Mouse (Mus musculus) MEL (cell line): Measurements from ENCODE around the gene Bnip1. TPM values are rescaled to one million over a fixed set of nuclear protein-coding genes. Genes with fewer than 3 reads are reported as not detected.

Experiments used
- DNase-seq: peaks from one replicate; pipeline ENCODE4 v3.0.0; 2011; ENCODE audit warnings: low read depth, low spot score
- H3K27ac ChIP-seq: 2 replicates; pipeline ENCODE4 v1.5.1; 2012; ENCODE audit warnings: low read depth, mild to moderate bottlenecking, control low read depth, low read length, moderate library complexity; ENCODE audit not compliant: control insufficient read depth
- H3K27me3 ChIP-seq, 2 experiments: fragments of 150-350 bp in 1 of 2; sonication (generic) in 1 of 2; 2 replicates each; pipeline ENCODE4 v1.6.1; 2012; ENCODE audit warnings: low read length in 2 of 2, mild to moderate bottlenecking in 2 of 2, improper control_type of control experiment in 1 of 2, moderate library complexity in 1 of 2; ENCODE audit not compliant: insufficient read depth in 2 of 2, control insufficient read depth in 1 of 2
- H3K36me3 ChIP-seq, 2 experiments: 2 replicates each; pipeline ENCODE4 v1.6.1; 2012 to 2014; ENCODE audit warnings: low read length in 2 of 2, improper control_type of control experiment in 1 of 2, inconsistent platforms in 1 of 2, mild to moderate bottlenecking in 1 of 2; ENCODE audit not compliant: insufficient read depth in 2 of 2, control insufficient read depth in 1 of 2
- H3K4me1 ChIP-seq, 2 experiments: fragments of 150-350 bp in 1 of 2; sonication (generic) in 1 of 2; 2 replicates each; pipeline ENCODE4 v1.6.1; 2012; ENCODE audit warnings: low read length in 2 of 2, improper control_type of control experiment in 1 of 2, mild to moderate bottlenecking in 1 of 2; ENCODE audit not compliant: insufficient read depth in 2 of 2, control insufficient read depth in 1 of 2
- H3K4me3 ChIP-seq, 2 experiments: fragments of 150-350 bp in 1 of 2; sonication (generic) in 1 of 2; 2 replicates each; pipeline ENCODE4 v1.5.1; 2012; ENCODE audit warnings: low read depth in 2 of 2, low read length in 2 of 2, mild to moderate bottlenecking in 2 of 2, moderate library complexity in 2 of 2, control low read depth in 1 of 2, improper control_type of control experiment in 1 of 2; ENCODE audit not compliant: control insufficient read depth in 1 of 2, insufficient read depth in 1 of 2
- H3K79me2 ChIP-seq: 2 replicates; pipeline ENCODE4 v1.6.1; 2012; ENCODE audit warnings: mild to moderate bottlenecking, low read length, moderate library complexity; ENCODE audit not compliant: control insufficient read depth, poor library complexity, insufficient read depth
- H3K9ac ChIP-seq: 2 replicates; pipeline ENCODE4 v1.6.1; 2012; ENCODE audit warnings: low read depth, mild to moderate bottlenecking, control low read depth, low read length, moderate library complexity; ENCODE audit not compliant: control insufficient read depth, poor library complexity, severe bottlenecking
- H3K9me3 ChIP-seq: fragments of 150-350 bp; sonication (generic); replicated peaks from 2 replicates; pipeline ENCODE4 v1.6.1; 2012; ENCODE audit warnings: mild to moderate bottlenecking, low read length, improper control_type of control experiment, moderate library complexity; ENCODE audit not compliant: insufficient read depth
- CHD1 ChIP-seq: IDR thresholded peaks from 2 replicates; pipeline ENCODE4 v1.6.1; 2012; ENCODE audit warnings: low read depth, mild to moderate bottlenecking, inconsistent platforms, low read length, improper control_type of control experiment
- CHD2 ChIP-seq: IDR thresholded peaks from 2 replicates; pipeline ENCODE4 v1.6.1; 2011; ENCODE audit warnings: low read length, improper control_type of control experiment
- GATA1 ChIP-seq: IDR thresholded peaks from 2 replicates; pipeline ENCODE4 v1.6.1; 2011; ENCODE audit warnings: low read depth, low read length, improper control_type of control experiment
- HCFC1 ChIP-seq: IDR thresholded peaks from 2 replicates; pipeline ENCODE4 v1.6.1; 2012; ENCODE audit warnings: low read depth, mild to moderate bottlenecking, inconsistent platforms, low read length, improper control_type of control experiment, moderate library complexity
- KAT2A ChIP-seq: conservative IDR thresholded peaks from 2 replicates; pipeline ENCODE4 v1.6.1; 2012; ENCODE audit warnings: low read depth, low read length, improper control_type of control experiment, inconsistent platforms
- MAFK ChIP-seq: IDR thresholded peaks from 2 replicates; pipeline ENCODE4 v1.6.1; 2011; ENCODE audit warnings: low read depth, mild to moderate bottlenecking, low read length, improper control_type of control experiment, borderline replicate concordance
- MEF2A ChIP-seq: IDR thresholded peaks from 2 replicates; pipeline ENCODE4 v1.6.1; 2014; ENCODE audit warnings: low read depth, mild to moderate bottlenecking, inconsistent platforms, low read length, improper control_type of control experiment; ENCODE audit not compliant: poor library complexity, insufficient replicate concordance, severe bottlenecking; ENCODE audit errors: extremely low read depth
- POLR2A ChIP-seq, 2 experiments: IDR thresholded peaks; 2 replicates each; pipeline ENCODE4 v1.6.1; 2011 to 2012; ENCODE audit warnings: low read length in 2 of 2, mild to moderate bottlenecking in 2 of 2, control low read depth in 1 of 2, improper control_type of control experiment in 1 of 2, low read depth in 1 of 2, moderate library complexity in 1 of 2; ENCODE audit not compliant: control insufficient read depth in 1 of 2, insufficient read depth in 1 of 2, poor library complexity in 1 of 2
- RAD21 ChIP-seq: IDR thresholded peaks from 2 replicates; pipeline ENCODE4 v1.6.1; 2011; ENCODE audit warnings: mild to moderate bottlenecking, low read depth, low read length, improper control_type of control experiment
- SIN3A ChIP-seq: IDR thresholded peaks from 2 replicates; pipeline ENCODE4 v1.6.1; 2012; ENCODE audit warnings: low read length, improper control_type of control experiment, inconsistent platforms
- SMC3 ChIP-seq: IDR thresholded peaks from 2 replicates; pipeline ENCODE4 v1.6.1; 2011; ENCODE audit warnings: low read depth, low read length, improper control_type of control experiment
- UBTF ChIP-seq: IDR thresholded peaks from 2 replicates; pipeline ENCODE4 v1.6.1; 2012; ENCODE audit warnings: low read depth, mild to moderate bottlenecking, inconsistent platforms, low read length, improper control_type of control experiment, moderate library complexity, borderline replicate concordance; ENCODE audit not compliant: insufficient read depth
- USF2 ChIP-seq, 2 experiments: IDR thresholded peaks; 2 replicates each; pipeline ENCODE4 v1.6.1; 2011 to 2012; ENCODE audit warnings: improper control_type of control experiment in 2 of 2, low read length in 2 of 2, borderline replicate concordance in 1 of 2, inconsistent platforms in 1 of 2, low read depth in 1 of 2, mild to moderate bottlenecking in 1 of 2; ENCODE audit not compliant: insufficient read depth in 1 of 2
- ZC3H11A ChIP-seq: IDR thresholded peaks from 2 replicates; pipeline ENCODE4 v1.6.1; 2012; ENCODE audit warnings: low read depth, mild to moderate bottlenecking, inconsistent platforms, low read length, improper control_type of control experiment
- ZKSCAN1 ChIP-seq: IDR thresholded peaks from 2 replicates; pipeline ENCODE4 v1.6.1; 2012; ENCODE audit warnings: low read depth, mild to moderate bottlenecking, inconsistent platforms, low read length, improper control_type of control experiment, moderate library complexity
- ZNF384 ChIP-seq: IDR thresholded peaks from 2 replicates; pipeline ENCODE4 v1.6.1; 2012; ENCODE audit warnings: low read depth, mild to moderate bottlenecking, inconsistent platforms, low read length, improper control_type of control experiment
- polyA plus RNA-seq, 2 experiments: library from polyadenylated mRNA; stranded (reverse) in 1 of 2; unstranded in 1 of 2; fragments of >175 nt in 1 of 2; fragments of >200 nt in 1 of 2; gene quantifications; 2 replicates each; pipeline versions ENCODE4 v1.2.1 to v1.2.4; 2012; ENCODE audit warnings: low replicate concordance in 2 of 2, low read depth in 1 of 2; ENCODE audit not compliant: insufficient read length in 2 of 2, insufficient read depth in 1 of 2, missing spikeins in 1 of 2
- total RNA-seq: library from RNA; depleted of rRNA; stranded (reverse); fragments of 300-350 nt; gene quantifications from 2 replicates; pipeline ENCODE4 v1.2.3, GENCODE M21; 2012

Bnip1 gene
- total and polyA plus RNA-seq, 3 experiments: 44.1 to 44.2 TPM; not detected in 1

GRCm38 (mm10) chr17:26752297-26752696 is 28.6 kb upstream of the Bnip1 start:
- no peak for TF ChIP-seq MEF2A
- no peak for TF ChIP-seq HCFC1
- no peak for TF ChIP-seq MAFK
- TF ChIP-seq RAD21: no peak
- no peak for TF ChIP-seq ZC3H11A
- TF ChIP-seq ZNF384: no peak
- no peak for TF ChIP-seq ZKSCAN1
- no peak for TF ChIP-seq CHD2
- H3K79me2 ChIP-seq: no peaks in the 10 kb centered on the region
- H3K36me3 ChIP-seq: peaks cover 0 to 4% of the 10 kb centered on the region in 2 experiments; a peak in 1 of 4 replicates
- H3K27me3 ChIP-seq: no peaks in the 10 kb centered on the region
- no peaks in the 10 kb centered on the region for H3K9me3 ChIP-seq
- H3K27ac ChIP-seq: no peak overlapping the region
- H3K9ac ChIP-seq: no peak overlapping the region
- H3K4me3 ChIP-seq: no peak overlapping the region
- H3K4me1 ChIP-seq: no peaks in the 10 kb centered on the region; a peak in 1 of 4 replicates
- no peak for DNase-seq

- Histone ChIP-seq H3K4me1 (no peaks in the 10 kb centered on the region; a peak in 1 of 4 replicates), H3K36me3 (peaks cover 0 to 4% of the 10 kb centered on the region in 2 experiments; a peak in 1 of 4 replicates), H3K9me3 (no peaks in the 10 kb centered on the region), H3K27me3 (no peaks in the 10 kb centered on the region), H3K27ac (no peak overlapping the region), H3K4me3 (no peak overlapping the region), H3K9ac (no peak overlapping the region), H3K79me2 (no peaks in the 10 kb centered on the region)
- no peak for DNase-seq
- TF ChIP-seq ZC3H11A: no peak
- no peak for TF ChIP-seq POLR2A (IDR thresholded peaks at IDR 0.05; ENCODE audit: control insufficient read depth in 1 of 2, insufficient read depth in 1 of 2, low read depth in 1 of 2, low read length in 2 of 2, poor library complexity in 1 of 2)
- no peak for TF ChIP-seq GATA1
- TF ChIP-seq SIN3A: no peak
- no peak for TF ChIP-seq CHD1
- no peak for TF ChIP-seq KAT2A
- TF ChIP-seq MEF2A: no peak
- no peak for TF ChIP-seq SMC3
- no peak for TF ChIP-seq UBTF
- no peak for TF ChIP-seq USF2 (IDR thresholded peaks at IDR 0.05; ENCODE audit: borderline replicate concordance in 1 of 2, insufficient read depth in 1 of 2, low read depth in 1 of 2, low read length in 2 of 2)
- TF ChIP-seq CHD2: no peak
- TF ChIP-seq ZNF384: no peak
These were observed 27.4 kb upstream of the Bnip1 start for GRCm38 (mm10) chr17:26753476-26753875.
